Mouse (Mus musculus): ENCODE measurements around the gene Kank1. TPM values are rescaled to one million over a fixed set of nuclear protein-coding genes. Genes with fewer than 3 reads are reported as not detected.

Kank1 gene
- polyA plus RNA-seq, 1 experiment = 8.7 TPM

GRCm38 (mm10) chr19:25411353-25411752 lies 174.6 kb downstream of the Kank1 start:
- DNase-seq (ENCODE audit: low read depth) = peak; percentile 69
- TF ChIP-seq POLR2A (IDR thresholded peaks at IDR 0.05; ENCODE audit: borderline replicate concordance, extremely low read depth, insufficient read depth, insufficient read length, poor library complexity, severe bottlenecking) = no peak
- no peak for TF ChIP-seq CTCF (IDR thresholded peaks at IDR 0.05; ENCODE audit: borderline replicate concordance, extremely low read depth, insufficient read depth, insufficient read length)

GRCm38 (mm10) chr19:25415448-25415847 lies 178.7 kb downstream of the Kank1 start:
- DNase-seq (ENCODE audit: low read depth) = no peak
- TF ChIP-seq CTCF (IDR thresholded peaks at IDR 0.05; ENCODE audit: borderline replicate concordance, extremely low read depth, insufficient read depth, insufficient read length) (no peak), POLR2A (IDR thresholded peaks at IDR 0.05; ENCODE audit: borderline replicate concordance, extremely low read depth, insufficient read depth, insufficient read length, poor library complexity, severe bottlenecking) (no peak)

- no peak for DNase-seq (ENCODE audit: low read depth)
- TF ChIP-seq CTCF (IDR thresholded peaks at IDR 0.05; ENCODE audit: borderline replicate concordance, extremely low read depth, insufficient read depth, insufficient read length) (no peak), POLR2A (IDR thresholded peaks at IDR 0.05; ENCODE audit: borderline replicate concordance, extremely low read depth, insufficient read depth, insufficient read length, poor library complexity, severe bottlenecking) (no peak)
These were observed 180.9 kb downstream of the Kank1 start for GRCm38 (mm10) chr19:25417671-25418070.

- DNase-seq (ENCODE audit: low read depth) = peak; percentile 46
- TF ChIP-seq CTCF (IDR thresholded peaks at IDR 0.05; ENCODE audit: borderline replicate concordance, extremely low read depth, insufficient read depth, insufficient read length) (no peak), POLR2A (IDR thresholded peaks at IDR 0.05; ENCODE audit: borderline replicate concordance, extremely low read depth, insufficient read depth, insufficient read length, poor library complexity, severe bottlenecking) (no peak)
These were observed 183.2 kb downstream of the Kank1 start for GRCm38 (mm10) chr19:25419983-25420382.

GRCm38 (mm10) chr19:25422096-25422495 lies 185.3 kb downstream of the Kank1 start:
- DNase-seq (ENCODE audit: low read depth) = no peak
- TF ChIP-seq CTCF (IDR thresholded peaks at IDR 0.05; ENCODE audit: borderline replicate concordance, extremely low read depth, insufficient read depth, insufficient read length) (no peak), POLR2A (IDR thresholded peaks at IDR 0.05; ENCODE audit: borderline replicate concordance, extremely low read depth, insufficient read depth, insufficient read length, poor library complexity, severe bottlenecking) (no peak)

GRCm38 (mm10) chr19:25423371-25423770 lies 186.6 kb downstream of the Kank1 start:
- no peak for TF ChIP-seq POLR2A (IDR thresholded peaks at IDR 0.05; ENCODE audit: borderline replicate concordance, extremely low read depth, insufficient read depth, insufficient read length, poor library complexity, severe bottlenecking)
- no peak for TF ChIP-seq CTCF (IDR thresholded peaks at IDR 0.05; ENCODE audit: borderline replicate concordance, extremely low read depth, insufficient read depth, insufficient read length)
- no peak for DNase-seq (ENCODE audit: low read depth)

GRCm38 (mm10) chr19:25426431-25426830 lies 189.7 kb downstream of the Kank1 start:
- TF ChIP-seq CTCF (IDR thresholded peaks at IDR 0.05; ENCODE audit: borderline replicate concordance, extremely low read depth, insufficient read depth, insufficient read length) = no peak
- no peak for TF ChIP-seq POLR2A (IDR thresholded peaks at IDR 0.05; ENCODE audit: borderline replicate concordance, extremely low read depth, insufficient read depth, insufficient read length, poor library complexity, severe bottlenecking)
- no peak for DNase-seq (ENCODE audit: low read depth)

GRCm38 (mm10) chr19:25427886-25428285 lies 191.1 kb downstream of the Kank1 start:
- TF ChIP-seq CTCF (IDR thresholded peaks at IDR 0.05; ENCODE audit: borderline replicate concordance, extremely low read depth, insufficient read depth, insufficient read length) (no peak), POLR2A (IDR thresholded peaks at IDR 0.05; ENCODE audit: borderline replicate concordance, extremely low read depth, insufficient read depth, insufficient read length, poor library complexity, severe bottlenecking) (no peak)
- no peak for DNase-seq (ENCODE audit: low read depth)

GRCm38 (mm10) chr19:25428338-25428962 lies 191.7 kb downstream of the Kank1 start:
- TF ChIP-seq POLR2A (IDR thresholded peaks at IDR 0.05; ENCODE audit: borderline replicate concordance, extremely low read depth, insufficient read depth, insufficient read length, poor library complexity, severe bottlenecking) (no peak), CTCF (IDR thresholded peaks at IDR 0.05; ENCODE audit: borderline replicate concordance, extremely low read depth, insufficient read depth, insufficient read length) (no peak)
- DNase-seq (ENCODE audit: low read depth) = no peak

GRCm38 (mm10) chr19:25431431-25431830 lies 194.7 kb downstream of the Kank1 start:
- DNase-seq (ENCODE audit: low read depth) = no peak
- TF ChIP-seq CTCF (IDR thresholded peaks at IDR 0.05; ENCODE audit: borderline replicate concordance, extremely low read depth, insufficient read depth, insufficient read length) (no peak), POLR2A (IDR thresholded peaks at IDR 0.05; ENCODE audit: borderline replicate concordance, extremely low read depth, insufficient read depth, insufficient read length, poor library complexity, severe bottlenecking) (no peak)

GRCm38 (mm10) chr19:25431909-25432308 lies 195.1 kb downstream of the Kank1 start:
- no peak for TF ChIP-seq POLR2A (IDR thresholded peaks at IDR 0.05; ENCODE audit: borderline replicate concordance, extremely low read depth, insufficient read depth, insufficient read length, poor library complexity, severe bottlenecking)
- TF ChIP-seq CTCF (IDR thresholded peaks at IDR 0.05; ENCODE audit: borderline replicate concordance, extremely low read depth, insufficient read depth, insufficient read length) = no peak
- DNase-seq (ENCODE audit: low read depth) = no peak

- DNase-seq (ENCODE audit: low read depth) = no peak
- TF ChIP-seq CTCF (IDR thresholded peaks at IDR 0.05; ENCODE audit: borderline replicate concordance, extremely low read depth, insufficient read depth, insufficient read length) = no peak
- TF ChIP-seq POLR2A (IDR thresholded peaks at IDR 0.05; ENCODE audit: borderline replicate concordance, extremely low read depth, insufficient read depth, insufficient read length, poor library complexity, severe bottlenecking) = no peak
These were observed 196.5 kb downstream of the Kank1 start for GRCm38 (mm10) chr19:25433169-25433690.

All from brain, embryonic 14.5 days (tissue).